Mouse (Mus musculus): Measurements from ENCODE around the gene Gnb3.
"Not testable (repeated sequence)": the region's sequence is repeated elsewhere in the genome, so short reads cannot be mapped to it uniquely, and the experiment has no call there.

Gnb3 gene

DNA sequence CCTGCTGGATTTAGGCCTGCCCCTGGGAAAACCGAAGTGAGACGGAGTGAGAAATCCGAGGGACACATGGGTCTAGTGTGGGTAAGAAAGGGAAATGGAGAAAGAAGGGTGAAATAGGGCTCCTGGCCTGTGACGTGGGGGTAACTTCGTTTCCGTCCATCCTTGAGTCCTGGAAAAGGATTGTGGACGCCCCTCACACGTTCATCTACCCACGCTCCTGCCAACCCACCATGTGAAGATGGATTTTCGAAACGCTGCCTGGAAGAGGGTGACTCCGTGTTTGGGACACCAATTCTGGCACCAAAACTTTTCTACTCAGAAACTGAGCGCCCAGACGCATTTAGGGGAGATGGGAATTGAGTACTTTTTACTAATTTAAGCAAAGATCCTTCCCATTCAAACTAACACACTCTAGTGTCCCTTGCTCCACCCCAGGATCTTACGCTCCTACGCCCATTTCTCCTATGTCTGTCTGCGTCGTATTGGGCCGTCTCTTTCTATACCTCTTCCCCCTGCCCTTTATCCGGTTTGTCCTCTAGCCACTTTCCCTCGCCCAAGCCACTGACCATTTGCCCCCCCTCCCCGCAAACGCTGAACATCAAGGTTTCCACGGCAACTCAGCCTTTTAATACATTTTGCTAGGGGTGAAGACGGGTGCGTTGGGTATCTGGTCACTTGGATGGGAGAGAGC is 17.9 kb upstream of the Gnb3 start:
- no peak for DNase-seq (ENCODE audit: low spot score)

DNA sequence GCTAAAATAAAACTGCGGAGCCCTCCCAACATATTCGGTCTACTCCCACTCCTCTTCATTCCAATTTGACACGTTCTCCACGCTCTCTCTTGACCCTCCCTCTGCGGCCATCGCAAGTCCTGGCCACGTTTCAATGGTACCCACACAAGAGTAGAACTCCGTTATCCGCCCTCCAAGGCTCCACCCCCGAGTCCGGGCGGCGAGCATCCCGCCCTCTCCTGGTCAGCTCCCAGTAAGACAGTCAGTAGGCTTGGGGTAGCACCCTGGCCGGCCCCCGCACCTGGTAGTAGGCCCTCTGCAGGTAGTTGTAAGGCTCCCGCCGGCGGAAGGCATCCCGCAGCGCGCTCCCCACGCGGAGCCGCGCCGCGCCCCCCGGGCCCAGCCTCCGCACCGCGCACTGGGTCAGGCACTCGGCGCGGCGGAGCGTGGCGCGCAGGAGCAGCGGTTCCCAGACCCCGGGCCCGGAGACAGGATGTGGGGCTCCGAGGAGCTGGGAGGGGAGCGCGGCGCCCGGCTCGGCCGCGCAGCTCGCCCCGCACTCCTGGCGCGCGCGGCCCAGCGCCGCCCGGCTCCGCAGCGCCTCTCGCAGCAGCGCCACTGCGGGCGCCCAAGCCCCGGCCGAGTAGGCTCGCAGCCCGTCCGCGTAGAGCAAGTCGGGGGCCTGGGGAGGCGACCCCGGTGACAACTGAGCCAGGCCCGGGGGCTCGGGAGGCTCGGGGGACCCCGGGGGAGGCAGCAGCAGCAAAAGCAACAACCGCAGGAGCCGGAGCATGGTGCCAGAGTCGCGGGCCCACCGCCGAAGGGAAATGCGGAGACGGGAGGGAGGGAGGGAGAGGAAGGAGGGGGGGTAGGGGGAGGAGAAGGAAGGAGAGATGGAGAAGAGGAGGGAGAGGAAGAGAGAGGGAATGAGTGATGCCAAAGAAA is 17.1 kb upstream of the Gnb3 start, which contains the start of gene P3h3:
TSS of gene P3h3 (minus strand) at position 837 of the 924 bp plus-strand sequence.
- peak; percentile 85 for DNase-seq (ENCODE audit: low spot score)

- peak; percentile 55 for DNase-seq (ENCODE audit: low spot score)
Observed at GRCm38 (mm10) chr6:124856321-124856720, 16.2 kb upstream of the Gnb3 start.

GRCm38 (mm10) chr6:124854647-124855046 is 14.6 kb upstream of the Gnb3 start:
- no peak for DNase-seq (ENCODE audit: low spot score)

- DNase-seq (ENCODE audit: low spot score), result no peak
Observed at GRCm38 (mm10) chr6:124850535-124850934, 10.5 kb upstream of the Gnb3 start.

GRCm38 (mm10) chr6:124847305-124847704 is 7.2 kb upstream of the Gnb3 start:
- DNase-seq (ENCODE audit: low spot score), result peak; percentile 96

DNA sequence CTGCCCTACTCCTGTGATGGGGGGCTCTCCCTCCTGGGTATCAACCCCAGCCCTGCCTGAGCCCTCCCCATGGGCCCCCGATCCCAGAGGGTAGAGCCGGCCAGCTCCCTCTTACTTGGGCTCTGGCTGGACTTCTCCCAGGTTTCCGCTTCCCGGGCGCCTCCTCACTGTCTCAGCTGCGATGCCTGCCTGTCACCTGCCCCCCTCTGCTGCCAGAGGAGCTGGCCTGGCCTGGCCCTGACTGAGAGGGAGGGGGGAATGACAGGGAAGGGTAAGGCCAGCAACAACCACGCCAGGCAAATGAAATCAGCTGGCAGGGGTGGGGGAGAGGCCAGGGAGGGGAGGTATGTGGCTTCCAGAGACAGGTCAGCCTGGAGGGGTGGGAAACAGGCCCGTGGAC is 270 bp downstream of the Gnb3 start:
- DNase-seq (ENCODE audit: low spot score), result no peak

DNA sequence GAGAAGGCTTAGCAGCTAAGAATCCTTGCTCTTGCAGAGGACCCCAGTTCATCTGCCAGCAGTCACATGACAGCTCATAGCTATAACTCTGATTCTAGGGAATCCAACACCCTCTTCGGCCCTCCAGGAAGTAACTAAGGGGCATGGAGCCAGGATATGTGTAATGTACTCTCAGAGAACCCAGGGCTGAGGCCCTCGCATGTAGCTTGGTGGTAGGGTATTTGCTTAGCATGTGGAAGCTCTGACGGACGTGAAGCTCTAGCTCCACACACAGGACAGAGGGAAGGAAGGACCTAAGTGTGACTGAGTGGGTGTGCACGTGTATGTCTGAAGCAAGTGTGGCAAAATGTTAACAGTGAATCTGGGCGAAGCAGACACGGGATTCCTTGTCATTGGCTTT is 3.7 kb downstream of the Gnb3 start:
- no peak for DNase-seq (ENCODE audit: low spot score)

- no peak for DNase-seq (ENCODE audit: low spot score)
Observed at GRCm38 (mm10) chr6:124835531-124835930, 4.5 kb downstream of the Gnb3 start.

DNA sequence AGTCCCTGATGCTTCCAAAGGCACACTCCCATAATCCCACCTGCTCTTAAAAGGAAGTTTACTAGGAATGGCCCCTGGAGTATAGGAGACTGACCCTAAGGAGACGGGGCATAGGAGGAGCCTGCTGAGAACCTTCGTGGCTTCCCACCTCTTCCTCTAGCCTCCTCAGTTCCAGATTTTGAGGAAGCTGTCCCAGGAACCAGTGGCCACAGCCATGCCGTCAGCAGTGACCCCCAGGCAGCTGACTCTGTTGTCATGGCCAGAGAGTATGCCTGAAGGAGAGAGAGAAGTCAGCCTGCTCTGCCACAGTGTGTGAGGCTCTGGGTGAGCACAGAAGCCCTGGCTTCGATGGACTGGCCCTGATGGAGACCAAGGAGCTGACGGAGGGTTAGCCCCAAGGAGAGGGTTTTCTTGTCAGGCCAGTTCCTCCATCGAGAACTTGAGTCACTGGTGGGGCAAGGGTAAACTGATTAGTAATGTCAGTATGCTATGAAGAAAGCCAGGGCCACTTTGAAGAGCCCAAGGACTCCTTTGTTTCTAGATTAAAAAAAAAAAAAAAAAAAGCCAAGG is 5.5 kb downstream of the Gnb3 start:
- no peak for DNase-seq (ENCODE audit: low spot score)

DNA sequence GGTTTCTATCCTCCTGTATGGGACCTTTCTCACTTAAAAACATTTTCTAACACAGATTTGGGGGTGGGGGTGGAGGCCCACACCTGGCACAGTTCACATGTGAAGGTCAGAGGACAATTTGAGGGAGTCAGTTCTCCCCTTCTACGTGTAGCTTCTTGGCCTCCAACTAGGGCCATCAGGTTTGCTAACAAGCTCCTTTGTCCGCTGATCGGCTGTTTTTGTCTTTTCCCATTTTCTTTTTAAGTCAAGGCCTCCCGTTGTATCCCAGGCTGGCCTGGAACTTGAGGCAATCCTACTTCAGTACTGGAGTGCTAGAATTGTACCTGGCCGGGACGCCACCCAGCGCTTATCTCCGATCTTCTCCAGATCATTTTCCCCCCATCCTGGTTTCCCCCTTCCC is 8.4 kb downstream of the Gnb3 start:
- DNase-seq (ENCODE audit: low spot score), result no peak

DNA sequence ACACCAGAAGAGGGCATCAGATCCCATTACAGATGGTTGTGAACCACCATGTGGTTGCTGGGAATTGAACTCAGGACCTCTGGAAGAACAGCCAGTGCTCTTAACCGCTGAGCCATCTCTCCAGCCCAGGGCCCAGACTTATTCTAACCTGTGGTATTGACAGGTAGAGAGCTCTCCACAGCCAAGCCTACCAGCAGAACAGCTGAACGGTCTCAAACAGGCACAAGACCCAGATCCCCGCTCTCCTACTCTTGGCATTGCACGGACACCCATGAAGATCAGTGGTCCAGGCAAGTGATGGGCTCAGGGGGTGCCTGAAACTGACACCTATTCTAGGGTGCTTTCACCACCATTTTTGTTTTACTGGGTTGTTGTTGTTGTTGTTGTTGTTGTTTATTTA is 8.9 kb downstream of the Gnb3 start:
- DNase-seq (ENCODE audit: low spot score), result not testable (repeated sequence)

DNA sequence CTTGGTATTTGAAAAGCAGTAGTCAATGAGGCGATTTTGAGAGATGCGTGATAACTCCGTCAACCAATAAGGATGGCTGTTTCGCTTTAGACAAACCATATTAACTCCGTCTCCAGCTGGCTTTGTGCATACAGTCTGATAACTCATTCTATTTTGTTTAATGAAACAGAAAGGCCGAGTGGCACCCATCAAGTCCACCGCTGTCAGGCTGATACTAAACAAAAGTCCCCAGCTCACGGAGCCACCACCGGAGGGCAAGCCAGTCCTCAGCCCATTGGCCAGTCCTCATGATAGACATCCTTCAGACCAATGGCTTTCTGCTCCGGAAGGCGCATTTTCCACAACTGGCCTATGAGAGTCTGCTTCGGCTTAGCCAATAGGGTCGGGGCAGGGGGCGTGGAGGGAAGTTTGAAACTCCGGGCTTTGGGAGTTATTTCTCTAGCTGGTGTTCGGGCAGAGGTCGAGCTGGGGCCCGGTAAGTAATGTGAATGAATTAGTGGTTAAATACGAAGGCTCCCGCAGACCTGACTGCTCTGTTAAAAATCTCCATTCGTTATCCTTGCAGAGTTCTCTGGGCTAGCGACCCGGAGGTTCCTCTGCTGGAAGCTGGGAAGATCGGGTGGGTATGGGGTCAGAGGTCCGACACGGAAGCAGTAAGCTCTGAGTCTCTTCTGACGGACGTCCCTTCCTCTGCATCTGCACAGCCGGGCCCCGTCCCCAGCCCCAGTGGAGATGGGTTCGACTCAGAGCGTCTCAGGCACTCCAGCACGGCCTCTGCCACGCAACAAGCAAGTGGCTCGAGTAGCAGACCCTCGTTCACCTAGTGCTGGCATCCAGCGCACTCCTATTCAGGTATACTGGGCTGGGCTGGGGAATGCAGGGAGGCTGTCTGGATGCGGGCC is 10.0 kb downstream of the Gnb3 start:
- DNase-seq (ENCODE audit: low spot score), result peak; percentile 95

GRCm38 (mm10) chr6:124828868-124829798 is 10.9 kb downstream of the Gnb3 start, which contains the start of the genes Usp5 and Cdca3:
TSS of gene Usp5 (minus strand) at chr6:124829484.
TSS of gene Cdca3 (plus strand) at chr6:124829547.
- peak; percentile 99 for DNase-seq (ENCODE audit: low spot score)

GRCm38 (mm10) chr6:124828101-124828592 is 11.9 kb downstream of the Gnb3 start:
- no peak for DNase-seq (ENCODE audit: low spot score)

GRCm38 (mm10) chr6:124822049-124822448 is 18.0 kb downstream of the Gnb3 start:
- DNase-seq (ENCODE audit: low spot score), result no peak

GRCm38 (mm10) chr6:124820891-124821290 is 19.2 kb downstream of the Gnb3 start:
- no peak for DNase-seq (ENCODE audit: low spot score)

DNA sequence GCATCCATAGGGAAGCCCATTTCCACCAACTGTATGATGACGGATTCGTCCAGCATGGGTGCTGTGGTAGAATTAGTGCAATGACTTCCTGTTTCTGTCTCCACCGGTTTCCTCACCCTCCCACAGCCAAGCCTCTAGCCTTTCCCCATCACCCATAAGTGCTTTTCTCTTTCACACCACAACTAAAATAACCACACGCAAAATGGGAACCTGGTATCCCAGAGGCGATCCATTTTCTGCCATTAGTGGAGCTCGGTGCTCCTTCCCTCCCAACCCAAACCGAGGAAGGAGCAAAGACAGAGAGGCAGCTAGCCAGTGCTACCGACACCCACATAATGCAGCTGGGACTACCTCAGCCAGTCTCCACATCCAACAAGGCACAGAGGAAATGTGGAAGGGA is 22.1 kb downstream of the Gnb3 start:
- no peak for DNase-seq (ENCODE audit: low spot score)

GRCm38 (mm10) chr6:124817563-124817962 is 22.5 kb downstream of the Gnb3 start:
- DNase-seq (ENCODE audit: low spot score), result no peak

DNA sequence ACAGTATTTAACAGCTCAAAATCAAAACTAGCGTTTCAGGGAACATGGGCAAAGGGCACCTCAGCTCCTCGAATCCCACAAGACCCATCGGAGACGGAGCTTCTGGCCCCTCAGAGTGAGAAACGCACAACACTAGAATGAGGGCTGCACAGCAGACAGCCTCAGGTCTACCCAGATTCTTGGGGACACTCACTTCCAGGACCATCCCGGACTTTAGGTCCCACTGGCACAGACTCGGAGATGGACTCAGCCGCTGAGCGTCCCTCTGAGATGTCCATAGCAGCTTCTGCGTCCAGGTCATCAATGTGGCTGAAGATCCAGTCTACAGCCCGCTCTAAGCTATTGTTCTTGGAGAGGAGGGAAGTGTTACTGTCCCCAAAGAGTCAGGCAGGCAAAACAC is 22.9 kb downstream of the Gnb3 start:
- DNase-seq (ENCODE audit: low spot score), result no peak

All from layer of hippocampus, adult 11-12 months (tissue).